Mouse (Mus musculus) midbrain, embryonic 11.5 days (tissue): ENCODE measurements around the gene Sept4. TPM values are rescaled to one million over a fixed set of nuclear protein-coding genes. Genes with fewer than 3 reads are reported as not detected.

Source experiments
- ATAC-seq: fragments of 200-750 bp; cut with Nextera tagmentation; 2 replicates; pipeline ENCODE4 v1.8.0; 2017; ENCODE audit warnings: moderate TSS enrichment, moderate library complexity; ENCODE audit not compliant: low FRiP score
- DNase-seq: peaks from one replicate; pipeline ENCODE4 v3.0.0; 2015; ENCODE audit warnings: low spot score; ENCODE audit errors: missing footprints
- H3K27ac ChIP-seq: fragments of 300-500 bp; sonication (generic); 2 replicates; pipeline ENCODE4 v1.5.1; 2014; ENCODE audit warnings: low read depth, low read length
- H3K27me3 ChIP-seq: fragments of 300-500 bp; sonication (generic); 2 replicates; pipeline ENCODE4 v1.6.1; 2014; ENCODE audit warnings: mild to moderate bottlenecking, low read length, moderate library complexity, mixed read lengths; ENCODE audit not compliant: control insufficient read depth, insufficient read depth
- H3K36me3 ChIP-seq: fragments of 300-500 bp; sonication (generic); 2 replicates; pipeline ENCODE4 v1.6.1; 2014; ENCODE audit warnings: mild to moderate bottlenecking, low read length, moderate library complexity, mixed read lengths; ENCODE audit not compliant: control insufficient read depth, insufficient read depth
- H3K4me1 ChIP-seq: fragments of 300-500 bp; sonication (generic); 2 replicates; pipeline ENCODE4 v1.6.1; 2014; ENCODE audit warnings: low read length; ENCODE audit not compliant: control insufficient read depth, insufficient read depth
- H3K4me2 ChIP-seq: fragments of 300-500 bp; sonication (generic); 2 replicates; pipeline ENCODE4 v1.6.1; 2014; ENCODE audit warnings: mild to moderate bottlenecking, moderate library complexity
- H3K4me3 ChIP-seq: fragments of 300-500 bp; sonication (generic); 2 replicates; pipeline ENCODE4 v1.5.1; 2014; ENCODE audit warnings: low read depth, low read length
- H3K9ac ChIP-seq: fragments of 300-500 bp; sonication (generic); 2 replicates; pipeline ENCODE4 v1.6.1; 2014; ENCODE audit warnings: low read length
- H3K9me3 ChIP-seq: fragments of 300-500 bp; sonication (generic); 2 replicates; pipeline ENCODE4 v1.6.1; 2016; ENCODE audit warnings: low read length; ENCODE audit not compliant: control insufficient read depth
- WGBS: fragments of 180-500 bp; shearing (Covaris S2); extraction: QIAGEN DNeasy Blood & Tissue Kit; methylation state at CpG from one replicate; pipeline ENCODE4 v1.1.7; 2014; 5-methylcytosine and 5-hydroxymethylcytosine counted together
- polyA plus RNA-seq: library from polyadenylated mRNA; unstranded; fragments of >200 nt; fragmentation: Nextera tagmentation; extraction: Ambion mirVana; gene quantifications from 2 replicates; pipeline ENCODE4 v1.2.1, GENCODE M21; 2014

Sept4 gene
- 9.0 and 11.4 TPM in 2 replicates for polyA plus RNA-seq

GRCm38 (mm10) chr11:87568255-87568953 is at the start of gene Sept4:
Gene Sept4, plus strand, starts transcription at chr11:87568903.
- ATAC-seq = no peak
- Histone ChIP-seq H3K27me3 (no peaks in the 10 kb centered on the region), H3K4me1 (no peaks in the 10 kb centered on the region), H3K36me3 (no peaks in the 10 kb centered on the region), H3K27ac (no peak within 1 kb of the TSS), H3K9ac (no peak within 1 kb of the TSS), H3K4me3 (no peak within 1 kb of the TSS), H3K9me3 (no peaks in the 10 kb centered on the region), H3K4me2 (no peak within 1 kb of the TSS)
- no peak for DNase-seq
- 83% methylated on average over 7 of the region's 7 CpGs for WGBS

DNA sequence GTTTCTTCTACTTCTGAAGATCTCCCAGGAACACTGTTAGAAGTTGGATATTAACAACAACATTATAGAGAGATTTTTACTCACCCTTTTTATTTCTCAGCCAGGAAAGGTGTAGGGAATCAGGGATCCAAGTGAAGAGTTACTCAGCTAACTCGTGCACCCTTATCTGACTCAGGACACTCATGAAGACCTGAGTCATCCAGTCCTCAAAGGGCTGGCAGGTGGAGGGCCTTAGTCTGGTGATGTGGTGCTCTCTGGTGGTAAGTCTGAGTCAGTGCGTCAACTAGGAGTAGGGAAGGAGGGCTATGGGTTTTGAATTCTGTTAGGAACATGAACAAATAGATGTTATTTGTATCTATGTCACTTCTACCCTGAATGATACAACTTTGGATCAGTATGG is 49.4 kb upstream of the Sept4 start:
- no peaks in the 10 kb centered on the region for H3K4me1 ChIP-seq
- H3K4me3 ChIP-seq = no peak overlapping the region
- no peak overlapping the region for H3K9ac ChIP-seq
- no peaks in the 10 kb centered on the region for H3K27me3 ChIP-seq
- ATAC-seq = no peak
- H3K4me2 ChIP-seq = no peak overlapping the region
- H3K9me3 ChIP-seq = no peaks in the 10 kb centered on the region
- H3K36me3 ChIP-seq = no peaks in the 10 kb centered on the region
- WGBS = 6% methylated on average over 2 of the region's 2 CpGs
- no peak overlapping the region for H3K27ac ChIP-seq
- no peak for DNase-seq

GRCm38 (mm10) chr11:87523466-87523865 is 45.2 kb upstream of the Sept4 start:
- no peaks in the 10 kb centered on the region for H3K9me3 ChIP-seq
- 64% methylated on average over 5 of the region's 5 CpGs for WGBS
- H3K4me1 ChIP-seq = no peaks in the 10 kb centered on the region
- H3K4me3 ChIP-seq = no peak overlapping the region
- no peak for DNase-seq
- no peak overlapping the region for H3K4me2 ChIP-seq
- no peaks in the 10 kb centered on the region for H3K27me3 ChIP-seq
- no peak overlapping the region for H3K9ac ChIP-seq
- no peak for ATAC-seq
- no peak overlapping the region for H3K27ac ChIP-seq
- H3K36me3 ChIP-seq = no peaks in the 10 kb centered on the region

GRCm38 (mm10) chr11:87523967-87524366 is 44.7 kb upstream of the Sept4 start:
- no peak overlapping the region for H3K4me2 ChIP-seq
- H3K9ac ChIP-seq = no peak overlapping the region
- DNase-seq = no peak
- no peaks in the 10 kb centered on the region for H3K36me3 ChIP-seq
- no peaks in the 10 kb centered on the region for H3K27me3 ChIP-seq
- no peak overlapping the region for H3K4me3 ChIP-seq
- H3K27ac ChIP-seq = no peak overlapping the region
- no peaks in the 10 kb centered on the region for H3K9me3 ChIP-seq
- no peak for ATAC-seq
- H3K4me1 ChIP-seq = no peaks in the 10 kb centered on the region

DNA sequence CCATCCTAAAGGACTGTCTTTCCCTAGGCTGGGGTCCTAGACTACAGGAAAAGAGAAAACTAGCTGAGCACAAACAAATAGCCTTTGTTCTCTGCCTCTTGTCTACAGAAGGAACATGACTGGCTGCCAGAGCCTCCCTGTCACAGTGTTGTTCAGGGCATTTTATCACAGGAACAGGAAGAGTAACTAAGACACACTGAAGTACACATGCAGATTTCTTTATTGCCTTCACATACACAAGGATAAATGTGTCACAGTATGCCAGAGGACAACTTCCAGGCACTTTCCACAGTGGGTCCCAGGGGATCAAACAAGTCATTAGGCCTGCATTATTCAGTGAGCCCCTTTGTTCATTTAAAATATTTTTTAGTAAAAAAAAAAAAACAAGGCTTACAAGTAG is 43.9 kb upstream of the Sept4 start:
- Histone ChIP-seq H3K27me3 (no peaks in the 10 kb centered on the region), H3K9ac (no peak overlapping the region), H3K4me3 (no peak overlapping the region), H3K4me1 (no peaks in the 10 kb centered on the region), H3K27ac (no peak overlapping the region), H3K36me3 (no peaks in the 10 kb centered on the region), H3K4me2 (no peak overlapping the region), H3K9me3 (no peaks in the 10 kb centered on the region)
- no peak for DNase-seq
- no peak for ATAC-seq

- WGBS = 71% methylated on average over 3 of the region's 3 CpGs
Observed at GRCm38 (mm10) chr11:87527364-87527763, 41.3 kb upstream of the Sept4 start.

DNA sequence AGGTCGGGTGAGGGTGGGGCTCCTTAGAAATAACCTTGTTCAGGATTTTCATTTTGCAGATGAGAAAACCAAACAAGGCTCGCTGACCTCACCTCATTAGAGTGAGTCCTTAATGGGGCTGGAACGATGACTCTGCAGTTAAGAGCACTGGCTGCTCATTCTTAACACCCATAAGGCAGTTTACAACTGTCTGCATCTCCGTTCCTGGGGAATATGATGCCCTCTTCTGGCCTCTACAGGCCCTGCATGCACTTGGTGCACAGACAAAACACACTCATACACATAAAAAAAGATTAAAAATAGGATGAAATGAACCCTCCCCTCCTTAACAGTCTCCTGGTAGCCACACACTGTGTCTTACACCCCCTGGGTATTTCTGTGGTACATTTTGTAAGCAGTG is 40.7 kb upstream of the Sept4 start:
- no peak overlapping the region for H3K27ac ChIP-seq
- H3K36me3 ChIP-seq = no peaks in the 10 kb centered on the region
- ATAC-seq = no peak
- H3K4me3 ChIP-seq = no peak overlapping the region
- H3K9me3 ChIP-seq = no peaks in the 10 kb centered on the region
- H3K9ac ChIP-seq = no peak overlapping the region
- WGBS = 64% methylated on average over 4 of the region's 4 CpGs
- H3K27me3 ChIP-seq = no peaks in the 10 kb centered on the region
- H3K4me1 ChIP-seq = no peaks in the 10 kb centered on the region
- DNase-seq = no peak
- H3K4me2 ChIP-seq = no peak overlapping the region

More at GRCm38 (mm10) chr11:87527364-87527763, 41.3 kb upstream of the Sept4 start:
- DNase-seq (no peak), ATAC-seq (no peak)
- no peak overlapping the region for H3K27ac ChIP-seq
- no peaks in the 10 kb centered on the region for H3K36me3 ChIP-seq
- no peaks in the 10 kb centered on the region for H3K9me3 ChIP-seq
- H3K9ac ChIP-seq = no peak overlapping the region
- no peak overlapping the region for H3K4me2 ChIP-seq
- H3K27me3 ChIP-seq = no peaks in the 10 kb centered on the region
- no peak overlapping the region for H3K4me3 ChIP-seq
- no peaks in the 10 kb centered on the region for H3K4me1 ChIP-seq

GRCm38 (mm10) chr11:87531695-87532094 is 37.0 kb upstream of the Sept4 start:
- 54% methylated on average over 6 of the region's 6 CpGs for whole genome bisulfite sequencing
- no peaks in the 10 kb centered on the region for H3K9me3 ChIP-seq
- no peak for DNase-seq
- ATAC-seq = no peak
- no peak overlapping the region for H3K4me3 ChIP-seq
- no peak overlapping the region for H3K27ac ChIP-seq
- H3K4me2 ChIP-seq = no peak overlapping the region
- no peaks in the 10 kb centered on the region for H3K27me3 ChIP-seq
- no peak overlapping the region for H3K9ac ChIP-seq
- H3K36me3 ChIP-seq = no peaks in the 10 kb centered on the region
- H3K4me1 ChIP-seq = no peaks in the 10 kb centered on the region

- Histone ChIP-seq H3K4me1 (no peaks in the 10 kb centered on the region), H3K36me3 (no peaks in the 10 kb centered on the region), H3K27ac (no peak overlapping the region), H3K4me3 (no peak overlapping the region), H3K9ac (no peak overlapping the region), H3K9me3 (no peaks in the 10 kb centered on the region), H3K4me2 (no peak overlapping the region), H3K27me3 (no peaks in the 10 kb centered on the region)
- WGBS = 46% methylated on average over 8 of the region's 8 CpGs
- ATAC-seq (no peak), DNase-seq (no peak)
Observed at GRCm38 (mm10) chr11:87542285-87542684, 26.4 kb upstream of the Sept4 start.
